Mouse (Mus musculus) neutrophil, adult 59 days (primary cell): ENCODE results near the gene Tcl1b4. TPM values are rescaled to one million over a fixed set of nuclear protein-coding genes. Genes with fewer than 3 reads are reported as not detected.

Experiments
- total RNA-seq, 2 experiments: library from RNA; stranded (reverse); gene quantifications; 1 replicate in 1 of 2; 2 replicates in 1 of 2; pipeline ENCODE4 v1.2.4; 2023

Gene Tcl1b4
- total RNA-seq, result not detected

DNA sequence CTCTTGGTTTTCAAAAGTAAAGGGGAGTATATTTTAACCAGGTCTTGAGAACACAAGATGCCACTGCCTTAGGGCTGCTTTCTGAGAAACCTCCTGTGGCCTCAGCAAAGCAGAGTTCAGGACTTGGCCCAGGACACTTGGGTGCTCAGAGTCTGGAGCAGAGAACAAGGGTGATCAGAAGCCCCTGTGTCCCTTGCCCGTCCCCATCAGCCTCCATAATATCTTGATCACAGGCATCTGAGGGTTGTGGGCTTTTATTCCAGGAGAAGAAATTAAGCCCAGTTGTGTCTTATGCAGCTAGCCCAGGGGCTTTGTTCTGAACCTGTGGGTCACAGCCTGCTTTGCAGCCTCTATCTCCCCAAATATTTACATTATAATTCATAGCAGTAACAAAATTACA is at the start of gene Tcl1b4:
Gene Tcl1b4, plus strand, starts transcription at position 301 of the 400 bp plus-strand sequence.

DNA sequence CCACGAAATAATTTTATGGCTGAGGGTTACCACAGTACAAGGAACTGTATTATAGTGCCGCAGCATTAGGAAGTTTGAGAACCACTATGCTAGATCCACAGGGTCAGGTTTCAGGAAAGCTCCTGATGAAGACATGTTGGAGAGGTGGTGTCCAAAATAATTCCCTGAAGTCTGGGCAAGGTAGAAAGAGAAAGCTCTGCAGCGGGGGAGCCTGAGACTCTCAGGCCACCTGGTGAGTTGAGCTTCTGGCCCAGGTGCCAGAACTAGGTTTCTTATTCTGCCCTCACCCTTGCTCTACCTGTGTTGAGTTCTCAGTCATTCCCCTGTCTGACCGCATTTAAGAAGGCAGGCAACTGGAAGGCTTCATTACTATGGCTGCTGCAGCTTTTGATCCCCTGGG is 42.4 kb upstream of the Tcl1b4 start, which contains the start of gene Tcl1b1:
Gene Tcl1b1, plus strand, starts transcription at position 301 of the 400 bp plus-strand sequence.

DNA sequence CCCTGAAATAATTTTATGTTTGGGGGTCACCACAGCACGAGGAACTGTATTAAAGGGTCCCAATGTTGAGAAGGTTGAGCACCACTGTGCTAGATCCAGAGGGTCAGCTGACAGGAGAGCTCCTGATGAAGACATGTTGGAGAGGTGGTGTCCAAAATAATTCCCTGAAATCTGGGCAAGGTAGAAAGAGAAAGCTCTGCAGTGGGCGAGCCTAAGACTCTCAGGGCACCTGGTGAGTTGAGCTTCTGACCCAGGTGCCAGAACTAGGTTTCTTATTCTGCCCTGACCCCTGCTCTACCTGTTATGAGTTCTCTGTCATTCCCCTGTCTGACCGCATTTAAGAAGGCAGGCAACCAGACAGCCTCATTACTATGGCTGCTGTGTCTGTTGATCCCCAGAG is 25.7 kb upstream of the Tcl1b4 start, which contains the start of gene Tcl1b5:
Gene Tcl1b5, plus strand, starts transcription at position 301 of the 400 bp plus-strand sequence.

DNA sequence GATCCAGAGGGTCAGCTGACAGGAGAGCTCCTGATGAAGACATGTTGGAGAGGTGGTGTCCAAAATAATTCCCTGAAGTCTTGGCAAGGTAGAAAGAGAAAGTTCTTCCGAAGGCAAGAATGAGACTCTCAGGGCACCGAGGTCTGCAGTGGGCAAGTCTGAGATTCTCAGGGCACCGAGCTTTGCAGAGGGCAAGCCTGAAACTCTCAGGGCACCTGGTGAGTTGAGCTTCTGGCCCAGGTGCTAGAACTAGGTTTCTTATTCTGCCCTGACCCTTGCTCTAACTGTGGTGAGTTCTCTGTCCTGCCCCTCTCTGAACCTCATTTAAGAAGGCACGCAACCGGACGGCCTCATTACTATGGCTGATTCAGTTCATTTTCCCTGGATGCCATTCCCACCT is 11.0 kb upstream of the Tcl1b4 start, which contains the start of gene Tcl1b3:
Gene Tcl1b3, plus strand, starts transcription at position 301 of the 400 bp plus-strand sequence.

GRCm38 (mm10) chr12:105222601-105223319 is 21.0 kb downstream of the Tcl1b4 start, which contains the start of gene Tcl1:
TSS of gene Tcl1 (minus strand) at chr12:105222793.

Other genes with a start within 250 kb of the Tcl1b4 start
- 10 to 100 TPM; 30.4 to 36.1 TPM for gene Syne3, start 192.1 kb upstream of the Tcl1b4 start, total RNA-seq
- gene Glrx5, start 169.3 kb upstream of the Tcl1b4 start, total RNA-seq, result 10 to 100 TPM; 30.2 to 34.2 TPM
- gene Tcl1b2, start 55.9 kb upstream of the Tcl1b4 start, total RNA-seq, result not detected
- not detected for gene Tcl1b1, start 42.3 kb upstream of the Tcl1b4 start, total RNA-seq
- not detected for gene Tcl1b5, start 25.6 kb upstream of the Tcl1b4 start, total RNA-seq
- not detected for gene Tcl1b3, start 10.9 kb upstream of the Tcl1b4 start, total RNA-seq
- not detected for gene Tcl1, start 20.8 kb downstream of the Tcl1b4 start, total RNA-seq
- gene Tunar, start 131.9 kb downstream of the Tcl1b4 start, total RNA-seq, result not detected